Mouse (Mus musculus): ENCODE measurements around the gene Birc5.

DNA sequence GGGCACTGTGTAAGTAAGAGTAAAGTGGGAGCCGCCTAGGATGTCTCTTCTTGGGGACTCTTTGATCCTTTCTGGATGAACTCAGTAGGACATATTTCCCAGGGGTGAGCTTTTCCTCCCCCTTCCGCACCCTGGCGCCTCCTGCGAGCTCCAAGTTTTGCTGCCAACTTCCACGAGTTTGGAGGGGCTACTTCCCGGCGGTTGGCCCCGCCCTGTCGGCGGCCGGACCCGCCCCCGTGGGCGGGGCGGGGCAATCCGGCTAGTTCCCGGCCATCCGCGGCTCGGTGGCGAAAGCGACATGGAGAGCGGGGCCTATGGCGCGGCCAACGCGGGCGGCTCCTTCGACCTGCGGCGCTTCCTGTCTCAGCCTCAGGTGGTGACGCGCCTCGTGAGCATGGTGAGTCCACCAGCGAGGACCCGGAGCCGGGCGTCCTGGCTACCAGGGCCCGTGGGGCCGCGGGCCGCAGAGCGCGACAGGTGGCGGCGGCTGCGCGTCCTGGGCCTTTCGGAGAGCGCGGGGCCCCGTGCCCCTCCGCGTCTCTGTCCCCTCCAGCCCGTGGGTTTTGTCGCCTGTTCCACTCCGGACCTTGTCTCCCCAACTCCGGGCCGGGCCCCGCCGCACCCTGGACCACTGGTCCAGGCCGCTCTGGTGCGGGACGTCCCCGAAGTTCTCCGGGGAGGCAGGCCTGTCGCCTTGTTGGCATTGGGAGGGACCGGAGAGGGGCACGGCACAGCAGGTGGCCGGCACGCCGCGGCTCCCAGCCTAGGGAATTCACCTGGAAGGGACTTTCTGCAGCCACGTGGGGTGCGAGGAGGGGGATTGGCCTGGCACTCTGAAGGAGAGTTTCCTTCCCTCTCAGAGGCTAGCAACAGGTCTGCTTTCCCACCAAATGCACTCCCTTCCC, 39.4 kb upstream of the Birc5 start, which contains the start of the genes Gm20708 and Syngr2:
- TF ChIP-seq POLR2A (IDR thresholded peaks at IDR 0.05; ENCODE audit: extremely low read depth, insufficient read depth, low read length) (peak; percentile 79), CTCF (IDR thresholded peaks at IDR 0.05; ENCODE audit: low read depth, low read length) (no peak)

Data from liver, adult 2 months (tissue).